Mouse (Mus musculus) mouse trophoblast stem cell (cell line): ENCODE data around the gene Hist1h4f.
"Not testable (repeated sequence)": the region's sequence is repeated elsewhere in the genome, so short reads cannot be mapped to it uniquely, and the experiment has no call there.

ENCODE experiments used
- in situ Hi-C, 2 experiments: fragments of 300-500 bp; cut with MseI, MboI; formaldehyde crosslinking; loops; 2 replicates in 1 of 2; 3 replicates in 1 of 2; pipeline ENCODE4 v1.15.1; 2025

Gene Hist1h4f

GRCm38 (mm10) chr13:23554925-23555838 is 3.7 kb upstream of the Hist1h4f start:
- in situ Hi-C loops, result no loop called here

GRCm38 (mm10) chr13:23554393-23554792 is 2.9 kb upstream of the Hist1h4f start:
- in situ Hi-C loops, result no loop called here

GRCm38 (mm10) chr13:23552962-23553361 is 1.5 kb upstream of the Hist1h4f start, which contains the start of gene Hist1h1d:
TSS of gene Hist1h1d (plus strand) at chr13:23553262.
- in situ Hi-C loops, result no loop called here

- in situ Hi-C loops, result no loop called here
These were observed 775 bp upstream of the Hist1h4f start for GRCm38 (mm10) chr13:23551931-23552914.

GRCm38 (mm10) chr13:23550761-23551145 is 695 bp downstream of the Hist1h4f start:
- in situ Hi-C loops, result no loop called here

GRCm38 (mm10) chr13:23546694-23547093 is 4.8 kb downstream of the Hist1h4f start:
- in situ Hi-C loops, result no loop called here

- in situ Hi-C loops, result not testable (repeated sequence)
These were observed 6.7 kb downstream of the Hist1h4f start for GRCm38 (mm10) chr13:23544787-23545120.

GRCm38 (mm10) chr13:23543965-23544786 is 7.3 kb downstream of the Hist1h4f start, which contains the start of gene Hist1h3f:
TSS of gene Hist1h3f (plus strand) at chr13:23544052.
- in situ Hi-C loops, result no loop called here

DNA sequence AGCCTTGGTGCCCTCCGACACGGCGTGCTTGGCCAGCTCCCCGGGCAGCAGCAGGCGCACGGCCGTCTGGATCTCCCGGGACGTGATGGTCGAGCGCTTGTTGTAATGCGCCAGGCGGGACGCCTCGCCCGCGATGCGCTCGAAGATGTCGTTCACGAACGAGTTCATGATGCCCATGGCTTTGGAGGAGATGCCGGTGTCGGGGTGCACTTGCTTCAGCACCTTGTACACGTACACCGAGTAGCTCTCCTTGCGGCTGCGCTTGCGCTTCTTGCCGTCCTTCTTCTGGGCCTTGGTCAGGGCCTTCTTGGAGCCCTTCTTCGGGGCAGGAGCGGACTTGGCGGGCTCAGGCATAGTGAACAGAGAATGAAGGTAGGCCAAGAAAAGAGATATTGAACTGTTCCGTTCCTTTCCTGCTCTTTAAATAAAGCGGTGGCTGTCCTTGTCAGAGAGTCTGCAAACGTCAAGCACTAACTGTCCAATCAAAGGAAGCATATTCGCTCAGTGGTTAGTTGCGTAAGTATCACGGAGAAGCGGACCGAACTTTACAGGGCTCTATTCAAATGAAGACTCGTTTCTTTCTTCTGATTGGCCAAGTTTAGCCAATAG is 8.3 kb downstream of the Hist1h4f start, which contains the start of gene Hist1h2bh:
Gene Hist1h2bh, minus strand, starts transcription at position 394 of the 609 bp plus-strand sequence.
- in situ Hi-C loops, result not testable (repeated sequence)

DNA sequence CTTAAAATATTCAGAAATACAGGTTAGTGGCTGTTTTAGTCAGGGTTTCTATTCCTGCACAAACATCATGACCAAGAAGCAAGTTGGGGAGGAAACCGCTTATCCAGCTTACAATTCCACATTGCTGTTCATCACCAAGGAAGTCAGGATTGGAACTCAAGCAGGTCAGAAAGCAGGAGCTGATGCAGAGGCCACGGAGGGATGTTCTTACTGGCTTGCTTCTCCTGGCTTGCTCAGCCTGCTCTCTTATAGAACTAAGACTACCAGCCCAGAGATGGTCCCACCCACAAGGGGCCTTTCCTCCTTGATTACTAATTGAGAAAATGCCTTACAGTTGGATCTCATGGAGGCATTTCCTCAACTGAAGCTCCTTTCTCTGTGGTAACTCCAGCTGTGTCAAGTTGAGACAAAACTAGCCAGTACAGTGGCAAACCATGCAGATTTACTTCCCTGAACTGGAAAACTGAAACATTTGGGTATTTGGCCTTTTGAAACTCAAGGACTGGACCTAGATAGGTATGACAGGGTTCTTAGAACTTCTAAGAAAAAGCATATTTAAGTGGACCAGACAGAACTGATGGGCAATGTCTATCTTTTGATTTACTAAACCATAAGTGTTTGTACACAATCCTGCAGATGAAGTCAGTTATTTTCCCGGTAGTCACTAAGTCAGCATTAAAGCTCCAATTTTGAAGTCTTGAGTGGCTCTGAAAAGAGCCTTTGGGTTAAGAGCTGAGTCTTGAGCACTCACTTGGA is 9.0 kb downstream of the Hist1h4f start:
- in situ Hi-C loops, result not testable (repeated sequence)

DNA sequence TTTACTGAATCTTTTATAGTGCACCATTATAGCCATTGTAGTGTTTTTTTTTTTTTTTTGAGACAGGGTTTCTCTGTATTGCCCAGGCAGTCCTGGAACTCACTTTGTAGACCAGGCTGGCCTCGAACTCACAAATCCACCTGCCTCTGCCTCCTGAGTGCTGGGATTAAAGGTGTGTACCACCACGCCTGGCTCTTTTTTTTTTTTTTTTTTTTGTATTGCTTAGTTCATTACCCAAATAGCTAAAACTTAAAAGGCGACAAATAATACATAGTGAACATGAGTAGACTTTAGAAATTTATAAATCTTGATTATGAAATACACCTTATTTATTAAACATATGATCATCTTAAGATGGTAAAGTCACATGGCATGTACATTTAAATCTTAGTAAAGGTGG is 10.0 kb downstream of the Hist1h4f start:
- in situ Hi-C loops, result no loop called here

- in situ Hi-C loops, result not testable (repeated sequence)
These were observed 11.6 kb downstream of the Hist1h4f start for GRCm38 (mm10) chr13:23539821-23540220.

- in situ Hi-C loops, result no loop called here
These were observed 13.2 kb downstream of the Hist1h4f start for GRCm38 (mm10) chr13:23538249-23538648.

DNA sequence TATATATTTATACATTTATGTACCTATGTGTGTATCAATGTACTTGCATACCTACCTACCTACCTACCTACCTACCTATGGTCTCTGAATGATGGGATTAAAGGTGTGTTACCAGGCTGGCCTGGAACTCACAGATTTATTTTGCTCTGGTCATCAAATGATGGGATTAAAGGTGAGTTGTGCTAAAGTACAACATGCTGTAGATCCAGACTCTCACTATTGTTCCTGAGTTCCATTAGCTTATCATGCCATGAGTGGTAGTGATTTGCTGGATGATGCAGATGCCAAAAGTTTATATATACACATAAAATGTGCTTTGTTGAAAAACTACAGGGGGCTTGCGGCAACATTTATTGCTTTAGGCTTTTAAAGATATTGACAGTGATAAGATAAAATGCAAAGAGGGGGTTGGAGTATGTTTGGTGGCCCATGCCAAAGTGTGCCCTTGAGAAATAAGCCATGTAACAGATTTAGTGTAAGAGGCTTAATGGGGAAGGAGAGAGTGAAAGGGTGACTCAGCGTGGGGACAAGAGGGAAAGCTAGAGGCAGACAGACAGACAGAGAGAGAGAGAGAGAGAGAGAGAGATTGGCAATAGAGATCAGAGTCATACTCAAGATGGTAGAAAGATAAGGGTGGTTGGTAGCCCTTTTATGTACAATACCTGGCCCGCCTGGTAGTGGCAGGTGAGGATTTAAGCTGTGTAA is 14.3 kb downstream of the Hist1h4f start:
- in situ Hi-C loops, result no loop called here

GRCm38 (mm10) chr13:23536076-23536822 is 15.2 kb downstream of the Hist1h4f start:
- in situ Hi-C loops, result no loop called here

- in situ Hi-C loops, result not testable (repeated sequence)
These were observed 16.0 kb downstream of the Hist1h4f start, which contains the start of gene Hist1h3g for GRCm38 (mm10) chr13:23535137-23536075. TSS of gene Hist1h3g (plus strand) at chr13:23535422.

DNA sequence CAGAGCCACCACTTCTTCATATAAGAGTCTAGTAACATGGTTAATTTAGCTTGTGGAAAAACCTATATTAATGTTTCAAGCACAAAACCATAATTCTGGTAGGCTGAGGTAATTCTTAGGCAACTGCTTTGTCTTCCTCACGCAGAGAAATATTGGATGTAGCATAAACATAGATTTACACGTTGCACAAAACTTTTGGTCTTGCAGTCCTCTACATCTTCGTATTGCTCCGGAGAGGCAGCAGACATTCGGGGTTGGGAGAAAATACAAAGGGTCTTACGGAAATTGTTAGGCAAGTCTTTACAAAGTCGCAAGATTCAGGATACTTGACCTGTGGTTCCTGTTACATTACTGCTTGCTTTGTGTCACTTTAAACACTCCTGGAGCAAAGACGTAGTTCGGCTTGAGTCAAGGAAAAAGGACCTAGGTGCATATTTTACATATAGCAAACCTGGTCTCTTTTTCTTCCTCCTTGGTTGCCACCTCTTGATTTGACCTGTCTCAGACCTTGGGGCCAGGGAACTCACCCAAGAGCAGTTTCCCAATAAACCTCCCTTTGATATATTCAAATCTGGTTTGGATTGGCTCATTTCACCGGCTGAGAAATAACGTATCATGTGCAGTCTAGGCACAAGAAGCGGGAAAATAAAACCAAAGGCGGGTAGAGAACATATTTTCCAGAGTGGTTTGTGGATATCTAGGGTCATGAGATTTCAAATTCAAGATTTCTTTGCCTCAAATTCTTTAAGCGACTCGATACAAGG is 16.9 kb downstream of the Hist1h4f start:
- in situ Hi-C loops, result no loop called here
